Mouse (Mus musculus): ENCODE measurements around the gene Smim14. TPM values are rescaled to one million over a fixed set of nuclear protein-coding genes. Genes with fewer than 3 reads are reported as not detected.

The Smim14 gene
- polyA plus RNA-seq, 1 experiment = not detected

GRCm38 (mm10) chr5:65457846-65458245, 79.1 kb downstream of the Smim14 start:
- no peak overlapping the region for H3K27ac ChIP-seq (ENCODE audit: insufficient read depth, low read depth, low read length)
- WGBS = 71% methylated on average over 5 of the region's 5 CpGs
- no peak overlapping the region for H3K4me3 ChIP-seq (ENCODE audit: insufficient read depth, low read depth, low read length)
- peaks cover 3% of the 10 kb centered on the region for H3K4me1 ChIP-seq (ENCODE audit: control insufficient read depth, insufficient read depth, low read length)
- TF ChIP-seq POLR2A (IDR thresholded peaks at IDR 0.05; ENCODE audit: insufficient read depth, low read depth, low read length) = no peak
- no peak for TF ChIP-seq CTCF (IDR thresholded peaks at IDR 0.05; ENCODE audit: insufficient read depth, low read depth, low read length)

- no peak overlapping the region for H3K4me3 ChIP-seq (ENCODE audit: insufficient read depth, low read depth, low read length)
- no peak for TF ChIP-seq POLR2A (IDR thresholded peaks at IDR 0.05; ENCODE audit: insufficient read depth, low read depth, low read length)
- no peak for TF ChIP-seq CTCF (IDR thresholded peaks at IDR 0.05; ENCODE audit: insufficient read depth, low read depth, low read length)
- WGBS = 58% methylated on average over 7 of the region's 7 CpGs
- H3K4me1 ChIP-seq (ENCODE audit: control insufficient read depth, insufficient read depth, low read length) = peaks cover 3% of the 10 kb centered on the region
- H3K27ac ChIP-seq (ENCODE audit: insufficient read depth, low read depth, low read length) = no peak overlapping the region
Measured at GRCm38 (mm10) chr5:65457086-65457827, 79.7 kb downstream of the Smim14 start.

- H3K4me1 ChIP-seq (ENCODE audit: control insufficient read depth, insufficient read depth, low read length) = no peaks in the 10 kb centered on the region
- 76% methylated on average over 5 of the region's 5 CpGs for whole genome bisulfite sequencing
Measured at GRCm38 (mm10) chr5:65454771-65455170, 82.2 kb downstream of the Smim14 start.

GRCm38 (mm10) chr5:65448941-65449340, 88.0 kb downstream of the Smim14 start:
- TF ChIP-seq CTCF (IDR thresholded peaks at IDR 0.05; ENCODE audit: insufficient read depth, low read depth, low read length) = no peak
- no peak for TF ChIP-seq POLR2A (IDR thresholded peaks at IDR 0.05; ENCODE audit: insufficient read depth, low read depth, low read length)
- Histone ChIP-seq H3K27ac (ENCODE audit: insufficient read depth, low read depth, low read length) (no peak overlapping the region), H3K4me3 (ENCODE audit: insufficient read depth, low read depth, low read length) (no peak overlapping the region), H3K4me1 (ENCODE audit: control insufficient read depth, insufficient read depth, low read length) (no peaks in the 10 kb centered on the region)
- 80% methylated on average over 4 of the region's 4 CpGs for WGBS

More at GRCm38 (mm10) chr5:65454771-65455170, 82.2 kb downstream of the Smim14 start:
- Histone ChIP-seq H3K4me3 (ENCODE audit: insufficient read depth, low read depth, low read length) (no peak overlapping the region), H3K27ac (ENCODE audit: insufficient read depth, low read depth, low read length) (no peak overlapping the region)
- TF ChIP-seq POLR2A (IDR thresholded peaks at IDR 0.05; ENCODE audit: insufficient read depth, low read depth, low read length) (no peak), CTCF (IDR thresholded peaks at IDR 0.05; ENCODE audit: insufficient read depth, low read depth, low read length) (no peak)

GRCm38 (mm10) chr5:65447826-65448225, 89.2 kb downstream of the Smim14 start:
- no peak overlapping the region for H3K4me3 ChIP-seq (ENCODE audit: insufficient read depth, low read depth, low read length)
- TF ChIP-seq POLR2A (IDR thresholded peaks at IDR 0.05; ENCODE audit: insufficient read depth, low read depth, low read length) (no peak), CTCF (IDR thresholded peaks at IDR 0.05; ENCODE audit: insufficient read depth, low read depth, low read length) (no peak)
- WGBS = 87% methylated on average over 2 of the region's 2 CpGs
- no peak overlapping the region for H3K27ac ChIP-seq (ENCODE audit: insufficient read depth, low read depth, low read length)
- no peaks in the 10 kb centered on the region for H3K4me1 ChIP-seq (ENCODE audit: control insufficient read depth, insufficient read depth, low read length)

GRCm38 (mm10) chr5:65446756-65447155, 90.2 kb downstream of the Smim14 start:
- 78% methylated on average over 2 of the region's 2 CpGs for WGBS
- Histone ChIP-seq H3K27ac (ENCODE audit: insufficient read depth, low read depth, low read length) (no peak overlapping the region), H3K4me3 (ENCODE audit: insufficient read depth, low read depth, low read length) (no peak overlapping the region), H3K4me1 (ENCODE audit: control insufficient read depth, insufficient read depth, low read length) (no peaks in the 10 kb centered on the region)
- no peak for TF ChIP-seq CTCF (IDR thresholded peaks at IDR 0.05; ENCODE audit: insufficient read depth, low read depth, low read length)
- no peak for TF ChIP-seq POLR2A (IDR thresholded peaks at IDR 0.05; ENCODE audit: insufficient read depth, low read depth, low read length)

GRCm38 (mm10) chr5:65444981-65445380, 92.0 kb downstream of the Smim14 start:
- WGBS = 82% methylated on average over 2 of the region's 6 CpGs
- no peak for TF ChIP-seq CTCF (IDR thresholded peaks at IDR 0.05; ENCODE audit: insufficient read depth, low read depth, low read length)
- no peak for TF ChIP-seq POLR2A (IDR thresholded peaks at IDR 0.05; ENCODE audit: insufficient read depth, low read depth, low read length)
- Histone ChIP-seq H3K27ac (ENCODE audit: insufficient read depth, low read depth, low read length) (no peak overlapping the region), H3K4me3 (ENCODE audit: insufficient read depth, low read depth, low read length) (no peak overlapping the region), H3K4me1 (ENCODE audit: control insufficient read depth, insufficient read depth, low read length) (no peaks in the 10 kb centered on the region)

- no peak for TF ChIP-seq POLR2A (IDR thresholded peaks at IDR 0.05; ENCODE audit: insufficient read depth, low read depth, low read length)
- no peak for TF ChIP-seq CTCF (IDR thresholded peaks at IDR 0.05; ENCODE audit: insufficient read depth, low read depth, low read length)
- Histone ChIP-seq H3K4me1 (ENCODE audit: control insufficient read depth, insufficient read depth, low read length) (no peaks in the 10 kb centered on the region), H3K4me3 (ENCODE audit: insufficient read depth, low read depth, low read length) (no peak overlapping the region), H3K27ac (ENCODE audit: insufficient read depth, low read depth, low read length) (no peak overlapping the region)
Measured at GRCm38 (mm10) chr5:65438041-65438440, 98.9 kb downstream of the Smim14 start.

GRCm38 (mm10) chr5:65435806-65436561, 101.0 kb downstream of the Smim14 start, which contains the start of gene Ugdh:
Gene Ugdh, minus strand, starts transcription at chr5:65435949.
- under 1% methylated on average over 51 of the region's 51 CpGs for WGBS
- H3K4me1 ChIP-seq (ENCODE audit: control insufficient read depth, insufficient read depth, low read length) = no peaks in the 10 kb centered on the region
- peak within 1 kb of the TSS; percentile 88 for H3K4me3 ChIP-seq (ENCODE audit: insufficient read depth, low read depth, low read length)
- TF ChIP-seq CTCF (IDR thresholded peaks at IDR 0.05; ENCODE audit: insufficient read depth, low read depth, low read length) (no peak), POLR2A (IDR thresholded peaks at IDR 0.05; ENCODE audit: insufficient read depth, low read depth, low read length) (peak; percentile 76)
- H3K27ac ChIP-seq (ENCODE audit: insufficient read depth, low read depth, low read length) = peak within 1 kb of the TSS; percentile 90

All from olfactory bulb, adult 2 months (tissue).